Mouse (Mus musculus) layer of hippocampus, adult 18-20 months (tissue): ENCODE data around the gene Kctd10. TPM values are rescaled to one million over a fixed set of nuclear protein-coding genes. Genes with fewer than 3 reads are reported as not detected.

Experiments
- DNase-seq, 2 experiments: peaks; one replicate each; pipeline ENCODE4 v3.0.0; 2022; ENCODE audit warnings: low spot score in 2 of 2
- microRNA-seq, 2 experiments: library from miRNA; unstranded; fragments of <30 nt; microRNA quantifications; one replicate each; pipeline ENCODE4 v1.2.0; 2021
- total RNA-seq, 2 experiments: library from RNA; stranded (reverse); gene quantifications; 2 replicates each; pipeline ENCODE4 v1.2.3; 2021

Kctd10 gene
- total RNA-seq, 2 experiments from 2014 or later: 56.9 to 57.8 TPM

DNA sequence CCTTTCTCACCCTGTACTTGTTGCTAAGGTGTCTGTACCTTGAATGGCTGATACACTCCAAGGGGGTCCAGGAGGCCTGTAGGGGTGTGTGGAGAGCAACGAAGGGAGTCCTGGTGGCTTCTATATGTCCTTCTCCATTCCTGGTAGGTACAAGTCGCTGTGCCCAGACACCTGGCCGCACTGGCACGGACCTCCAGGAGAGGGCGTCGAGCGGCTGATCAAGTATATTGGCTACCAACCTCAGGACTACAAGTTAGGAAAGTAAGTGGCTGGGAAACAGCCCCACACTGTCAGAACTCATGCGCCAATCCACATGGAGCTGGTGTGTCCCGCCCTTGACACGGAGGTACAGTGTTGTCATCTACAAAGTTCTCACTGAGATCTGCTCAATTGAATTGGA lies 28.8 kb downstream of the Kctd10 start:
- no peak for DNase-seq

DNA sequence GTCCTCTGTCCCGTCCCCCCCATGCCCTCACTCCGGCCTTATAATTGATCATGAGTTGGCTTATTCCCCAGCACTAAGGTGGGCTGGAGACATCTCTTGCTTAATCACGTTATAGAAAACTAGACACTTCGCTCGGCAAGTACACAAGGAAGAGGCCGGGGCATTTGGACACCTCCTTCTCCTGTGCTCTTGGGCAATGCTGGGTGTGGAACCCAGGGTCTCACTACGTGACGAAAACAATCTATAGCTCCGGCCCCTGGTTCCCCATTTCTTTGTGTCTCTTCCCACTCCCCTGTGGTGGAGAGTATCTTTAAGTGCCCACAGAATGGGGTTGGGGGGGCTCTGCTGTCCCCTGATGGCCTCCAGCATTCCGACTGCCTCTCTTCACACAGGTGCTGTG lies 33.3 kb downstream of the Kctd10 start:
- DNase-seq: no peak

DNA sequence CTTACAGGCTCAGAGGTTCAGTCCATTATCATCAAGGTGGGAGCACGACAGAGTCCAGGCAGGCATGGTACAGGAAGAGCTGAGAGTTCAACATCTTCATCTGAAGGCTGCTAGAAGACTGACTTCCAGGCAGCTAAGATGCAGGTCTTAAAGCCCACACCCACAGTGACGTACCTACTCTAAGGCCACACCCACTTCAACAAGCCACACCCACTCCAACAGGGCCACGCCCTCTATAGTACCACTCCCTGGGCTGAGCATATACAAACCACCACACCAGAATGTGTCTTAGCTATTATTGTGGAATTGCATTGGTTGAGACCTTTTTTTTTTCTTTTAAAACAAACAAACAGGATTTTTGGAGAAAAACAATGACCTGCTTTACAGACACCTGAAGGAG lies 34.8 kb downstream of the Kctd10 start:
- DNase-seq: no peak

DNA sequence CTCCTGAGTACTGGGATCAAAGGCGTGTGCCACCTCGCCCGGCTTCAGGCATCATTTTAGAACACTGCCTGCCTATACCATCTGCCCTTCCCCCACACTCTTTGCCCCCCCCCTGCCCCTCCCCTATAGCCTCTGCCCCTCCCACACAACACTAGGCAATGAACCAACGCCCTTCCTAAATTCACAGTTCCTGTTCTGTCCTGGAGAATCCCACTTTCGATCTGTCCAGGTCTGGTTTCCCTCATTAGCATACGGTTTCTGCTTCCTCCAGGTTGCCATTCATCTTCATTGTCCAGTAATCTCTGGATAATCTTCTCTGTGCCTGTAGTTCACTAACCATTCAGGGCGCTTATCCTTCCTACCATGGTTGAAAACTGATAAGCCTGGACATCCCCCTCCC lies 36.7 kb downstream of the Kctd10 start:
- no peak for DNase-seq

DNA sequence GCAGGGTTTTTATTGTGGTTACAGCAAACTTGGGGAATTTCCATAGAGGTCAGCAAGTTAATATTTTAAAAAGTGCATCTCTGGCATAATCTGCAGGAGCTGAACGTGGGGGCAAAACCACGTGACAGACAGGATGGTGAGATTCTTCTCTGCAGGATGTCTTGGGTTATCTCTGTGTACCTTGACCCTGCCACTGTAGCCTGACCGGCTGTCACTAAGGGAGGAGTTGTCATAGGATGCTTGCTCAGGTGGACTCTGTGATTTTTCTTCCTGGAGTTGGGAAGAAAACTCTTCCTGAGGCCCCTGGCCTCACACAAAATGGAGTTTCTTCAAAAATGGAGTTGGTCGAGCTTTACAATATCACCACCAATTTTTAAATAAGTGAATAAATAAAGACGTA lies 37.3 kb downstream of the Kctd10 start:
- no peak for DNase-seq

DNA sequence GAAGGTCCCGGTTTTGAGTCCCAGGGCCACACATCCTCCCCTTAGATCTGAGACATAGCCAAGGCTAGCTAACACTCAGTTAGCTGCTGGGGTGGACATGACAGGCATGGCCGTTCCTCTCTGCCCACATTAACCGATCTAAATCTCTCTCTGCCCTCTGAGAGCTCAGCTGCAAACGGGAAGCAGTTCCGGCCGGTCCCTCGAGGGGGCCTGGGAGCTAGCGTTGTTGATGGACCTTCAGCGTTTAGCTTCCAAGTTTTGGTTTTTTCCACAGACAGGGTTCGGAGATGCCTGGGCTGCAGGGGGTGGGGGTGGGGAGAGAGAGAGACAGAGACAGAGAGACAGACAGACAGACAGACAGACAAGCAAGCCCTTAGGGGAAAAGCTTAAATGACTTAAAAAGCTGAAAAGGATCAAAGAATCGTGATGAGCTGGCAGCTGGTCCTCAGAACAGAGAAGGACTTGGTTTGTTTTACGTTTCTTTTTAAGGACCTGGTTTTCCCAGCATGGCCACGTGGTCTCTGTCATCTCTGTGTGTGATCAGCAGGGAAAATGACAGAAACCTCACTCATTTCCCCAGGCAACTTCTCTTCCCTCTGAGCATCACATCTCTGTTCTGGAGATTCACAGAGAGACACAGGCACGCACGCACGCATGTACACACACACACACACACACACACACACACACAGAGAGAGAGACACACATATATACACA lies 56.4 kb downstream of the Kctd10 start:
- no peak for DNase-seq

DNA sequence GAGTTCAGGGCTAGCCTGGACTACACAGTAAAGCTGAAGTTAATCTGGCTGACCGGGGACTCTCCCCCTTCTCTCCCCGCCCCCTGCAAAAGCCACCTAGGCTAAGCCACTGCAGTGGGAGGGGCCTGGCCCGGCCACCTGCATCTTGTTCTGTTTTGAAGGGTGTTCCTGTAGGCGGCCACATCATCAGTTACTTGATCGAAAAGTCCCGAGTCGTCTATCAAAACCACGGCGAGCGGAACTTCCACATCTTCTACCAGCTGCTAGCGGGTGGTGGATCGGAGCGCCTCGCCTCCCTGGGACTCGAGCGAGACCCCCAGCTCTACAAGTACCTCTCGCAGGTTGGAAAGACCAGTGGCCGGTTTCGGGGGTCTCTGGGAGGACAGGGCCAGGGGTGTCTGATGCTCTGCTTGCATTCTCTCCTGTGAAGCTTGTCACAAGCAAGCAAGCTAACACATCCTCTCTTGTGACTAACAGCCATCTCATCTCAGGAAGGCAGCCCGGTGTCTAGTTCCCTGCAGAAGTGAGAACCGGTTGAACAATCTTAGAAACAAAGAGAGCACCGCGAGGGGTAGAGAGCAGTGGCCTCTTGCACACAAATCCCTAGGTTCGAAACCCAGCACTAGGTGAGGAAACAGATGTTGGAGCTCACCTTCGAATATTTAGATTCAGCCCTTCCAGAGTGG lies 57.1 kb downstream of the Kctd10 start:
- DNase-seq: no peak

Small RNA genes within 50 kb of the gene (microRNA-seq; reads per million reads assigned to microRNA genes)
- 0.20 to 0.49 reads per million in 2 experiments for gene Mir7027

Other genes with a start within 250 kb of the Kctd10 start
- 1 to 10 TPM; 6.4 to 6.5 TPM for gene Acacb, start 234.0 kb downstream of the Kctd10 start, total RNA-seq
- gene Foxn4, start 106.7 kb downstream of the Kctd10 start, total RNA-seq: not detected
- 1 to 10 TPM; 3.6 to 3.7 TPM for gene Myo1h, start 91.3 kb downstream of the Kctd10 start, total RNA-seq
- 10 to 100 TPM; 76.2 to 79.2 TPM for gene Ube3b, start 99 bp upstream of the Kctd10 start, total RNA-seq
- 10 to 100 TPM; 21.7 to 22.2 TPM for gene Mmab, start 63.6 kb upstream of the Kctd10 start, total RNA-seq
- gene Mvk, start 63.8 kb upstream of the Kctd10 start, total RNA-seq: 10 to 100 TPM; 25.4 to 27.3 TPM
- gene Fam222a, start 187.5 kb upstream of the Kctd10 start, total RNA-seq: 1 to 10 TPM; 5.2 to 5.3 TPM